Mouse (Mus musculus) neutrophil, adult 5-6 weeks (primary cell): ENCODE measurements around the gene Dmrtc1c2. TPM values are rescaled to one million over a fixed set of nuclear protein-coding genes. Genes with fewer than 3 reads are reported as not detected.
"Not testable (repeated sequence)": the region's sequence is repeated elsewhere in the genome, so short reads cannot be mapped to it uniquely, and the experiment has no call there.

Source experiments
- ATAC-seq: fragments of 151-379, 151-347 bp; 2 replicates; pipeline ENCODE4 v1.8.0; 2017; ENCODE audit warnings: mild to moderate bottlenecking, moderate TSS enrichment; ENCODE audit not compliant: insufficient number of reproducible peaks, poor library complexity, low FRiP score, severe bottlenecking; ENCODE audit errors: extremely low read depth
- total RNA-seq: library from RNA; stranded (forward); fragments of 200-1000 nt; gene quantifications from 2 replicates; pipeline ENCODE4 v1.2.3, GENCODE M21; 2017

Dmrtc1c2 gene
- not detected in 2 replicates for total RNA-seq

- not testable (repeated sequence) for ATAC-seq
These were observed at the start of gene Dmrtc1c2 for GRCm38 (mm10) chrX:102854516-102854915. Dmrtc1c2 (minus strand) TSS chrX:102854616.

GRCm38 (mm10) chrX:102867871-102868270, 13.5 kb upstream of the Dmrtc1c2 start, which contains the start of gene 1700031F05Rik:
1700031F05Rik (minus strand) TSS chrX:102867971.
- ATAC-seq: no peak

- no peak for ATAC-seq
These were observed 42.1 kb downstream of the Dmrtc1c2 start for GRCm38 (mm10) chrX:102812311-102812710.

GRCm38 (mm10) chrX:102802663-102803062, 51.8 kb downstream of the Dmrtc1c2 start, which contains the start of gene Dmrtc1c1:
Dmrtc1c1 (plus strand) TSS chrX:102802963.
- ATAC-seq: not testable (repeated sequence)

Other genes starting within 250 kb of the Dmrtc1c2 start
- gene Phka1, start 210.4 kb downstream of the Dmrtc1c2 start, total RNA-seq: 12.3 and 13.2 TPM in 2 replicates
- not detected in 2 replicates for gene Gm3880, start 167.6 kb downstream of the Dmrtc1c2 start, total RNA-seq
- not detected in 2 replicates for gene Gm9112, start 147.0 kb downstream of the Dmrtc1c2 start, total RNA-seq
- not detected in 2 replicates for gene Dmrtc1b, start 146.8 kb downstream of the Dmrtc1c2 start, total RNA-seq
- gene Dmrtc1c1, start 51.7 kb downstream of the Dmrtc1c2 start, total RNA-seq: not detected in 2 replicates
- not detected in 2 replicates for gene 1700031F05Rik, start 13.4 kb upstream of the Dmrtc1c2 start, total RNA-seq
- not detected in 2 replicates for gene Dmrtc1a, start 54.1 kb upstream of the Dmrtc1c2 start, total RNA-seq
- gene 1700011M02Rik, start 54.3 kb upstream of the Dmrtc1c2 start, total RNA-seq: not detected in 2 replicates
- not detected in 2 replicates for gene 1700018G05Rik, start 73.8 kb upstream of the Dmrtc1c2 start, total RNA-seq